Mouse (Mus musculus) monocyte, adult 5-6 weeks (primary cell): ENCODE data around the gene Snd1. TPM values are rescaled to one million over a fixed set of nuclear protein-coding genes. Genes with fewer than 3 reads are reported as not detected.

Experiments
- ATAC-seq: fragments of 153-309, 156-312 bp; replicated peaks from 2 replicates; pipeline ENCODE4 v1.8.0; 2017; ENCODE audit warnings: mild to moderate bottlenecking; ENCODE audit not compliant: low TSS enrichment, insufficient number of reproducible peaks, severe bottlenecking, poor library complexity, low FRiP score
- total RNA-seq: library from RNA; stranded (forward); fragments of 200-1000, 200-491, 200-594 nt; gene quantifications from 3 replicates; pipeline ENCODE4 v1.2.3, GENCODE M21; 2017

Gene Snd1
- total RNA-seq, 1 experiment from 2014 or later, result 110 TPM

- no peak for ATAC-seq
Measured at GRCm38 (mm10) chr6:28615408-28615807, 140.5 kb downstream of the Snd1 start.

DNA sequence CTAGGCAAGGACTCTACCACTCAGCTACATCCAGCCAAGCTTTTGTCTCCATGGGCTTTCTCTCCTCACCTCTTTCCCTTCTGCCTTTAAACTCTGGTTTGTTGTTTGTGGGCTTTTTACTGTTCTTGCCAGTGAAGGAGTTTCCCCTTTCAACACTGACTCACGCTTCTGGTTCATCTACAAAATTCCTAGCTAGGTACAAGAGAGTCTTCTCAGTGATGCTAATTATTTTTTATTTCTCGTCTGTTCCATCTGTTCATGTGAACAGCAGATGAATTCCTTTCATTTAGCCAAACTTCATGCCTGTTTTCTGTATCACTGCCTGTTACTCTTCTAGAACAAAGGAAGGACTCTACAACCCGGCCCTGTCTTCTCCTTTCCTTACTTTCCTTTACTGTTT lies 141.0 kb downstream of the Snd1 start:
- ATAC-seq, result no peak

GRCm38 (mm10) chr6:28618299-28618698 lies 143.4 kb downstream of the Snd1 start:
- ATAC-seq, result no peak

DNA sequence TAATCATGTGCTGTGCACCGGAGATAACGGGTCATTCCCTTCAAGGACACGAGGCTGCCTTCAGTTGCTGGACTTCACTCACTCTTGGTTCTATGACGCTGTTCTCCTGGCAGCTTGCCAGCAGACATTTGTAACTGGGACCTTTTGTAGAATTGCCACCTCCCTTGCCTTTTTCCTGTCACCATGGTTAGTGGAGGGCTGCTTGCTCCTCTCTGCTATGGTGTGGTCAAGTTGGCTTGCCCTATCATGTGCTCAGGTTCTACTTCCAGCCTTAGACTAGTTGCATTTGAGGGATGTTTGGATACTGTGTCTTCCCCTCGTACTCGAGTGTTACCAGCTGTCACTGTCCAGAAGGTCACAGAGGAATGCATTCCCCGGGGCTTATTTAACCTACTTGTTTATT lies 143.8 kb downstream of the Snd1 start:
- no peak for ATAC-seq

DNA sequence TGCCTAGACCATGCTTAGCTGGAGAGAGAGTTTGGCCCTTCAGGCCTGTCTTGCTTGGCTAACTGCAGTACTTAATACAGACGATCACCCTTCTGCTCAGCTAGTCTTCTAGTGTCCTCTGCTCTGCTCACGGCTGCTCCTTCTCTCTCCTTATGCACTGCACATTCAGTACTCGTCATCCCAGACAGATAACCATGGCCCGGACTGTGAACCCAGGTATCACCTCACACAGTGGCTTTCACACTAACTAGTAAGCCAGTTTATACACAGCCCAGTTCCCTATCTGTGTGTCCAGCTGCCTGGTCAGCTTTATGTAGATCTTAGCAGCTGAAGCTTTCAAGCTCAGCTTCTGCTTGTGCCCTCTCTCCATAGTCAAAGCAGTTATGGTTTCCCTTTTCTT lies 146.5 kb downstream of the Snd1 start:
- no peak for ATAC-seq

DNA sequence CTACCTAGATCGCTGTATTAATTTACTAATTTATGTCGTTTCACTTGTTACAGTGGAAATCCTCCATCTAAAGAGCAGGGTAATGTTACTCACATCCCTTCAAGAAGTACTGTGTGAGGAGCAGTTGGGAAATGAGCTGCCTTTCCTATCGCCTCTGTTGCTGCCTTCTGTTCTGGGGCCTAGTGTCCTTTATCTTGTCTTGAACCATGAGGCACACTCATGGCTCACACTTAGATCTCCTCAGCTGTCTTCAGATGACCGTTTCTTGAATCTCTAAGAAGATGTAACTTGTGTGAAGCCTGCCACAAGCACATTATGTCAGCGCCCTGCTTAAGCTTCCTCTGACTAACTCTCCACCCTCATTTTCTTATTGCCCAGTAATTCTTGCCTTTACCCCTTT lies 147.0 kb downstream of the Snd1 start:
- no peak for ATAC-seq

GRCm38 (mm10) chr6:28622522-28622921 lies 147.6 kb downstream of the Snd1 start:
- no peak for ATAC-seq

DNA sequence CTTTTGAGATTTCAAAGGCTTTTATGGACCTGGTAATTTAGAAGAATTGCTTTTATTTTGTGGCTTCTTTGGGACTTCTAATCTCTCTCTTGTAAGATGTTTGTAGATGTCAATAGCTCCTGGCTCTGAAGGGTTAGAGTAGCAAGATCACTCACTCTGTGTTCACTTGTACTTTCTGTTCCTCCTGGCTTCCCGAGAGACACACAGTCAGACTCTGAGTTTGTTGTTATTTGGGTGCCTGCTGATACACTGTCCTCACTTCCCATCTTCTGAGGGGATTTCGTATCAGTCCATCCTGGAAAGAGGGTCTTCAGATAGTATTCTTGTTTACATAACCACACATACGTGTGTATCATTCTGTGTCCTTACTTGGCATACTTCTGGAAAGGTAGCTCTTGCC lies 148.0 kb downstream of the Snd1 start:
- no peak for ATAC-seq

DNA sequence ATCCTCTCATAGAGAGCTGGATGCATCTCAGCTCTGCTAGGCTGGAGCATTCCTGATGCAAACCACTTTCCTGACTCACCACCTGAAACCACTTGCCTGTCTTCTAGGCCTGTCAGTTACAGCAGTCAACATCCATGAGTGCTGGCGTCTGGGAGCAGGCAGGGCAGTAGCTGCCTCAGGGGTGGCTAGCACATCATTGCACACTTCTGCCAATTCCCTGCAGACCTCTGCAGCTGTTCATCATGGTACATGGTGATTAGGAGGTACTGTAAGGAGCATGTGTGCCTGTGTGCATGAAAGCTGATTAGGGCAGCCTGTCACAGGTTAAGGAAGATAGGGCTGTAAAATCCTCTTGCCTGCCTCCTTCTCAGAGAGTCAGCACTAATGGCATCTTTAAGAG lies 153.5 kb downstream of the Snd1 start:
- no peak for ATAC-seq

DNA sequence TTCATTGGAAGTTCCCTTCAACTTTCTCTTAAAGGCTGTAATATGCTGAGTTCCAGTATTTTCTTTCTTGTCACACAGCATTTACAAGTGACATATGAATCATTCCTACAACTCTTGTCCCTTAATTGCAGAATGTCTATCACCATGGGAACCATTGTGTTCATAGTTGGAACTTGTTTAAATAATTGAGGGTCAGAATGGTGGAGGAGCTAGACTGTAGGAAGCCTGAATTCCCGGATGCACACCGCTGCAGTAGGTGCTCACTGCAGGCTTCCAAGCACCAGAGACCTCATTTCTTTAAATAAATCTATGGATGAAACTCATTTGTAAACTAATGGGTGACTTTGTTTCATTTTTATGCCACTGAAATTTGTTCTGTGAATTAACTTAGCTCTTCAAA lies 154.9 kb downstream of the Snd1 start:
- no peak for ATAC-seq

- no peak for ATAC-seq
Measured at GRCm38 (mm10) chr6:28630926-28631325, 156.0 kb downstream of the Snd1 start.

DNA sequence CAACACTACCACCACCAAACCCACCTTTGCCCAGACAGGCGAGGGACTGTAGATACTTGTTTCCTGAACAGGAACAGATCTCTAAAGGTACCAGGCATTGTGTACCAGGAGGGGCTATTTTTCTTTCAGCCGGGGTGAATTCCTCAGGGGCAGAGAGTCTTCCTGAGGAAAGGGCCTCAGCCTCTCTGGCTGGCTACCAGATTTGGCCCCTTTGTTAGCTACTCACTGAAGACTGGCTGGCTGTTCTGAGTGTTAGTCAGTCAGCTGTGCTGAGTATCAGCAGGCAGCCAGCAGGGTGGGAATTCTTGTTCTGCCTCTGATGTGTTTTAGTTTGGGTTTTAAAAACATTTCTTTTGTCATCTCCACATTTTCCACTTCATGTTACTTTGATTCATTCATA lies 158.2 kb downstream of the Snd1 start:
- no peak for ATAC-seq

- no peak for ATAC-seq
Measured at GRCm38 (mm10) chr6:28633656-28634055, 158.7 kb downstream of the Snd1 start.

GRCm38 (mm10) chr6:28635092-28635491 lies 160.2 kb downstream of the Snd1 start:
- ATAC-seq, result no peak

GRCm38 (mm10) chr6:28635531-28636348 lies 160.8 kb downstream of the Snd1 start:
- ATAC-seq, result no peak

- ATAC-seq, result no peak
Measured at GRCm38 (mm10) chr6:28640088-28640487, 165.1 kb downstream of the Snd1 start.

DNA sequence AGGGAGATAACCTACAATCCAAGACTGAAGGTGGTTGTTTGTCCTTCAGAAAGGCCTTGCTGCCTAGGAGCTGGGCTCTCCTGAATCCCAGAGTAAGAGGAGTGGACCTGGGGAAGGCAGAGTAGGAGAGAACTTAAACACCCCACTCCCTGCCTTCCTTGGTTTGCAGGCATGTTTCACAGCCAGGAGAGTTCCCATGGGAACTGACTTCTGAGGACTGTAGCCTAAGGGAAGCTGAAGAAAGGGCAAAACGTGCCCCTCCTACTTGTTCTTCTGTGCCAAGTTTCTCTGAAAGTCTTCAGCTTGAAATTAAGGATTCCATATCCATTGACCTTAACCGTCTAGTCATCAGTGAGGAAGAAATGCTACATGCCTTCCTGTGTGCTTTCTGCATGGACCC lies 168.0 kb downstream of the Snd1 start:
- no peak for ATAC-seq

- ATAC-seq, result no peak
Measured at GRCm38 (mm10) chr6:28645231-28645630, 170.3 kb downstream of the Snd1 start.

GRCm38 (mm10) chr6:28656511-28656910 lies 181.6 kb downstream of the Snd1 start:
- no peak for ATAC-seq

- no peak for ATAC-seq
Measured at GRCm38 (mm10) chr6:28663004-28663403, 188.1 kb downstream of the Snd1 start.

- ATAC-seq, result no peak
Measured at GRCm38 (mm10) chr6:28663670-28664069, 188.7 kb downstream of the Snd1 start.
